ENCODE assay signal across 9 mouse cellular contexts in genomic region chr14:55015767-55016111, GRCm38 (mm10). TPM values are rescaled to one million over a fixed set of nuclear protein-coding genes. Genes with fewer than 3 reads are reported as not detected.
DNase-seq lines count a peak whose midpoint lies in the region; ATAC-seq and TF ChIP-seq lines count a peak whose summit lies in the region.
"Had no signal": no experiment of that assay in that cellular context is flagged by ENCODE, and none has a peak within 500 bp of the region (broad histone marks: within the 10 kb centered on the region; RNA-seq: fewer than 3 reads in every experiment).

No protein-coding gene starts in this region.

- peak overlapping the region; percentile 73 for H3K4me2 ChIP-seq in limb, embryonic 12.5 days

- TF ChIP-seq POLR2A in olfactory bulb, adult 2 months (IDR thresholded peaks at IDR 0.05; ENCODE audit: insufficient read depth, low read depth, low read length) = no peak

- H3K27me3 ChIP-seq in megakaryocyte, embryonic 14.5 days (replicated peaks) = no peaks in the 10 kb centered on the region
- H3K27me3 ChIP-seq in limb, embryonic 12.5 days = no peaks in the 10 kb centered on the region

- peak; percentile 62 for DNase-seq in adrenal gland, postnatal 14 days
- DNase-seq in adrenal gland, adult (ENCODE audit: inconsistent age in 2 of 2, low spot score in 1 of 2) = no peak
- DNase-seq in frontal cortex, postnatal 10 days (ENCODE audit: low spot score in 2 of 2) = no peak
- DNase-seq in frontal cortex, postnatal 14 days (ENCODE audit: low spot score in 2 of 2) = no peak

- 0 out of 2 replicates have a peak, but pooled peaks cover 2% of the 10 kb centered on the region for H3K9me3 ChIP-seq in megakaryocyte, embryonic 14.5 days
- 0 out of 2 replicates have a peak, but pooled peaks cover 3% of the 10 kb centered on the region for H3K9me3 ChIP-seq in limb, embryonic 12.5 days

- H3K27ac ChIP-seq in limb, embryonic 12.5 days = peak overlapping the region; percentile 73
- peak overlapping the region; percentile 71; the same call in 1 of the 2 replicates for H3K27ac ChIP-seq in olfactory bulb, adult 2 months (ENCODE audit: insufficient read depth, low read depth, low read length)

- H3K9ac ChIP-seq in limb, embryonic 12.5 days (replicated peaks) = peak overlapping the region; percentile 78

- under 1% methylated on average over 17 of the region's 17 CpGs for WGBS in limb, embryonic 12.5 days
- 0% methylated on average over 17 of the region's 17 CpGs for WGBS in olfactory bulb, adult 2 months

- TF ChIP-seq CTCF in olfactory bulb, adult 2 months (IDR thresholded peaks at IDR 0.05; ENCODE audit: insufficient read depth, low read depth, low read length) = 0 out of 2 replicates have a peak, but pooled peaks have one; percentile 11

- H3K4me3 ChIP-seq in megakaryocyte, embryonic 14.5 days (replicated peaks) = peak overlapping the region; percentile 100
- peak overlapping the region; percentile 74 for H3K4me3 ChIP-seq in limb, embryonic 12.5 days (replicated peaks)
- peak overlapping the region; percentile 95 for H3K4me3 ChIP-seq in olfactory bulb, adult 2 months (ENCODE audit: insufficient read depth, low read depth, low read length)

- peaks cover 35% of the 10 kb centered on the region for H3K36me3 ChIP-seq in megakaryocyte, embryonic 14.5 days (replicated peaks; ENCODE audit: low read length)
- H3K36me3 ChIP-seq in limb, embryonic 12.5 days = peaks cover 25% of the 10 kb centered on the region

- no peak for ATAC-seq in megakaryocyte, adult 5-6 weeks (ENCODE audit: poor library complexity, severe bottlenecking)
- ATAC-seq in limb, embryonic 12.5 days (ENCODE audit: insufficient number of reproducible peaks, insufficient read depth, low FRiP score, low TSS enrichment, low read depth) = no peak; the same call in 1 of the 2 replicates

- peaks cover 22% of the 10 kb centered on the region for H3K4me1 ChIP-seq in megakaryocyte, embryonic 14.5 days
- H3K4me1 ChIP-seq in limb, embryonic 12.5 days (replicated peaks) = no peaks in the 10 kb centered on the region
- H3K4me1 ChIP-seq in olfactory bulb, adult 2 months (ENCODE audit: control insufficient read depth, insufficient read depth, low read length) = peaks cover 5% of the 10 kb centered on the region; the same call in 1 of the 2 replicates

RNA-seq across cellular contexts. Expression of gene Ngdn, which starts 0.5 kb away (rescaled TPM):
- 34.5 and 39.2 TPM in 2 replicates for total RNA-seq in adrenal gland, postnatal 14 days (2021)
- 6.0 and 37.4 TPM in 2 replicates for polyA plus RNA-seq in megakaryocyte, embryonic 14.5 days (2012; ENCODE audit: insufficient read depth, low replicate concordance)
- 56.1 and 56.9 TPM in 2 replicates for total RNA-seq in megakaryocyte, adult 5-6 weeks (2015)
- total RNA-seq in megakaryocyte, adult 5-6 weeks (2017) = 32.9 and 52.7 TPM in 2 replicates
- 84.3 and 85.3 TPM in 2 replicates for polyA plus RNA-seq in limb, embryonic 12.5 days (2016; fragmentation: Nextera tagmentation; extraction: Ambion mirVana)
- polyA plus RNA-seq in olfactory bulb, adult 2 months (2012; ENCODE audit: insufficient read depth, insufficient read length, low replicate concordance, missing spikeins) = not detected in 2 replicates

RNA-seq across cellular contexts. Expression of gene Myh7, which starts 21.3 kb away (rescaled TPM):
- total RNA-seq in adrenal gland, postnatal 14 days (2021) = 0.11 TPM in 1 of 2 replicates, not detected in the other
- not detected in 2 replicates for polyA plus RNA-seq in megakaryocyte, embryonic 14.5 days (2012; ENCODE audit: insufficient read depth, low replicate concordance)
- total RNA-seq in megakaryocyte, adult 5-6 weeks (2015) = not detected in 2 replicates
- total RNA-seq in megakaryocyte, adult 5-6 weeks (2017) = not detected in 2 replicates
- 9.3 and 10.5 TPM in 2 replicates for polyA plus RNA-seq in limb, embryonic 12.5 days (2016; fragmentation: Nextera tagmentation; extraction: Ambion mirVana)
- polyA plus RNA-seq in olfactory bulb, adult 2 months (2012; ENCODE audit: insufficient read depth, insufficient read length, low replicate concordance, missing spikeins) = not detected in 2 replicates
- total RNA-seq: hematopoietic stem cell, adult 5-6 weeks had no signal

RNA-seq across cellular contexts. Expression of gene Gm17428, which starts 39.0 kb away (rescaled TPM):
- total RNA-seq in adrenal gland, postnatal 14 days (2021) = not detected in 2 replicates
- polyA plus RNA-seq in megakaryocyte, embryonic 14.5 days (2012; ENCODE audit: insufficient read depth, low replicate concordance) = not detected in 2 replicates
- not detected in 2 replicates for total RNA-seq in megakaryocyte, adult 5-6 weeks (2015)
- total RNA-seq in megakaryocyte, adult 5-6 weeks (2017) = not detected in 2 replicates
- not detected in 2 replicates for polyA plus RNA-seq in limb, embryonic 12.5 days (2016; fragmentation: Nextera tagmentation; extraction: Ambion mirVana)
- not detected in 2 replicates for polyA plus RNA-seq in olfactory bulb, adult 2 months (2012; ENCODE audit: insufficient read depth, insufficient read length, low replicate concordance, missing spikeins)
- total RNA-seq: hematopoietic stem cell, adult 5-6 weeks had no signal

RNA-seq across cellular contexts. Expression of gene Myh6, which starts 49.0 kb away (rescaled TPM):
- total RNA-seq in adrenal gland, postnatal 14 days (2021) = 0.22 TPM in 1 of 2 replicates, not detected in the other
- polyA plus RNA-seq in megakaryocyte, embryonic 14.5 days (2012; ENCODE audit: insufficient read depth, low replicate concordance) = not detected in 2 replicates
- not detected in 2 replicates for total RNA-seq in megakaryocyte, adult 5-6 weeks (2015)
- not detected in 2 replicates for total RNA-seq in megakaryocyte, adult 5-6 weeks (2017)
- polyA plus RNA-seq in limb, embryonic 12.5 days (2016; fragmentation: Nextera tagmentation; extraction: Ambion mirVana) = 1.8 and 3.3 TPM in 2 replicates
- not detected in 2 replicates for polyA plus RNA-seq in olfactory bulb, adult 2 months (2012; ENCODE audit: insufficient read depth, insufficient read length, low replicate concordance, missing spikeins)
- total RNA-seq: hematopoietic stem cell, adult 5-6 weeks had no signal

Comparison
In these comparisons a context has a peak if more than half of its experiments do, and no peak if none do; other contexts are left out.
1. RNA of gene Myh7, which starts 21.3 kb away (polyA plus RNA-seq): 9.3 to 10.5 TPM in limb, embryonic 12.5 days; not detected in megakaryocyte, embryonic 14.5 days and not detected in olfactory bulb, adult 2 months; every median in the first group is over 10 times any median in the second.
2. Peak in every context shown above with its lines, with median percentiles within 50 percentile points of each other: H3K4me3 ChIP-seq.